Mouse (Mus musculus) forebrain, embryonic 16.5 days (tissue): Measurements from ENCODE around the gene Rps6ka6. TPM values are rescaled to one million over a fixed set of nuclear protein-coding genes. Genes with fewer than 3 reads are reported as not detected.

ENCODE experiments used
- ATAC-seq: fragments of 200-750 bp; cut with Nextera tagmentation; 2 replicates; pipeline ENCODE4 v1.8.0; 2017; ENCODE audit warnings: mild to moderate bottlenecking, moderate library complexity
- H3K27ac ChIP-seq: fragments of 300-500 bp; sonication (generic); 2 replicates; pipeline ENCODE4 v1.5.1; 2014; ENCODE audit warnings: low read length, control low read depth
- H3K27me3 ChIP-seq: fragments of 300-500 bp; sonication (generic); replicated peaks from 2 replicates; pipeline ENCODE4 v1.6.1; 2014; ENCODE audit warnings: low read length; ENCODE audit not compliant: control insufficient read depth, insufficient read depth
- H3K36me3 ChIP-seq: fragments of 300-500 bp; sonication (generic); 2 replicates; pipeline ENCODE4 v1.6.1; 2014; ENCODE audit not compliant: control insufficient read depth, insufficient read depth
- H3K4me1 ChIP-seq: fragments of 300-500 bp; sonication (generic); replicated peaks from 2 replicates; pipeline ENCODE4 v1.6.1; 2014; ENCODE audit warnings: low read length; ENCODE audit not compliant: control insufficient read depth, insufficient read depth
- H3K4me2 ChIP-seq: fragments of 300-500 bp; sonication (generic); 2 replicates; pipeline ENCODE4 v1.6.1; 2014; ENCODE audit warnings: mild to moderate bottlenecking, low read length, control low read depth
- H3K4me3 ChIP-seq: fragments of 300-500 bp; sonication (generic); replicated peaks from 2 replicates; pipeline ENCODE4 v1.5.1; 2014; ENCODE audit warnings: mild to moderate bottlenecking, low read length, control low read depth
- H3K9ac ChIP-seq: fragments of 300-500 bp; sonication (generic); replicated peaks from 2 replicates; pipeline ENCODE4 v1.6.1; 2014; ENCODE audit warnings: low read depth, low read length, control low read depth
- H3K9me3 ChIP-seq: fragments of 300-500 bp; sonication (generic); 2 replicates; pipeline ENCODE4 v1.6.1; 2016; ENCODE audit warnings: low read length; ENCODE audit not compliant: control insufficient read depth
- WGBS: fragments of 180-500 bp; shearing (Covaris S2); extraction: QIAGEN DNeasy Blood & Tissue Kit; methylation state at CpG from one replicate; pipeline ENCODE4 v1.1.7; 2014; 5-methylcytosine and 5-hydroxymethylcytosine counted together
- polyA plus RNA-seq: library from polyadenylated mRNA; unstranded; fragments of >200 nt; fragmentation: Nextera tagmentation; extraction: Ambion mirVana; gene quantifications from 2 replicates; pipeline ENCODE4 v1.2.1, GENCODE M21; 2015

Gene Rps6ka6
- polyA plus RNA-seq, 1 experiment from 2014 or later = 32.4 TPM

DNA sequence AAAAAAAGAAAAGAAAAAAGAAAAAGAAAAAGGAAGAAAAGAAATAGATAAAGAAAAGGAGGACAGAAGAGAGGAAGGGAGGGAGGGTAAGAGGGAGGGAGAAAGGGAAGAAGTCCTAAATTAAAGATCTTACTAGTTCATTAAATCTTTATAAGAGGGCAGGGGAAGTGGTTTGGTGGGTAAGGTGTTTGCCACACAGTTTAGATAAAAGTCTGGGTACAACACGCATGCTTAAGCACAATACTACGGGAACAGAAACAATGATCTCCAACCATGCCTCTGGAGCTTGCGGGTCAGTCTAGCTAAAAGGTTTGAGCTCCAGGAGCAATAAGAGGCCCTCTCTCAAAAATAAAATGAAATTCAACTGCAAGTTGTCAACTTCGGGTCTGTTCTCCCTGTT, 123.0 kb downstream of the Rps6ka6 start:
- Histone ChIP-seq H3K9ac (no peak overlapping the region), H3K27ac (no peak overlapping the region), H3K36me3 (no peaks in the 10 kb centered on the region), H3K4me3 (no peak overlapping the region), H3K9me3 (no peaks in the 10 kb centered on the region), H3K4me2 (no peak overlapping the region), H3K4me1 (no peaks in the 10 kb centered on the region), H3K27me3 (no peaks in the 10 kb centered on the region)
- 82% methylated on average over 4 of the region's 4 CpGs for WGBS
- no peak for ATAC-seq

DNA sequence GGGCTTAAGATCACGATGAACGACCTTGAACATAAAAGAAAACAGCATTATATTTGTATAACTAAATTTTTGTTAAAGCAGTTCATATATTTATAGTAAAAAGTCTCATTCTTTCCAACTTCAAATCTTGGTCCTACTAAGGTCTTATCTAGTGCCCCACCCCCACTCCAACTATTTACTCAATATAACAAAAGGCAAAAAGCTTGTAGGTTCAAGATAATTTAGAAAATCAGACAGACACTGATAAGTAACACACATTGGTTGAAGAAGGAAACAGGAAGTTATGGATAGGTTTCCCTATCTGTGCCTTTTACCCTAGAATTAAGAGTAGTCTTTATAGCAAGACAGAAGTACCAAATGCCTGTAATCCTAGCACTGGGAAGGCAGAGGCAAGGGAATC, 132.9 kb downstream of the Rps6ka6 start:
- H3K9ac ChIP-seq = no peak overlapping the region
- H3K4me3 ChIP-seq = no peak overlapping the region
- no peaks in the 10 kb centered on the region for H3K27me3 ChIP-seq
- ATAC-seq = no peak
- no peaks in the 10 kb centered on the region for H3K36me3 ChIP-seq
- H3K4me2 ChIP-seq = no peak overlapping the region
- no peaks in the 10 kb centered on the region for H3K9me3 ChIP-seq
- 93% methylated on average over 2 of the region's 2 CpGs for WGBS
- no peak overlapping the region for H3K27ac ChIP-seq
- no peaks in the 10 kb centered on the region for H3K4me1 ChIP-seq

DNA sequence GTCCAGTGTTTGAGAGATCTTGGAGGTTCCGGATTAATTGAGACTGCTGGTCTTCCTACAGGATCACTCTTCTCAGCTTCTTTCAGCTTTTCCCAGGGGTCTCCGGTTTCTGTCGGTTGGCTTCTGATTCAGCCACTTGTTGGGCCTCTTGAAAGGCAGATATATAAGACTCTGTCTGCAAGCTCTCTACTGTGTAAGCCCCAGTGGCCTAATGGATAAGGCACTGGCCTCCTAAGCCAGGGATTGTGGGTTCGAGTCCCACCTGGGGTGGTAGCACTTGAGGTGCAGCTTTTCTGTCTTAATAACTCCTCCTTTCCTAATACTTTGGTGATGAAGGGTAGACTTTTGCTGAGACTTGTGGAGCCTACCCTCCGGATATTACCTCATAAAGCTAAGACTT, 160.7 kb downstream of the Rps6ka6 start:
- Histone ChIP-seq H3K9ac (no peak overlapping the region), H3K27me3 (no peaks in the 10 kb centered on the region)
- 87% methylated on average over 5 of the region's 5 CpGs for WGBS

DNA sequence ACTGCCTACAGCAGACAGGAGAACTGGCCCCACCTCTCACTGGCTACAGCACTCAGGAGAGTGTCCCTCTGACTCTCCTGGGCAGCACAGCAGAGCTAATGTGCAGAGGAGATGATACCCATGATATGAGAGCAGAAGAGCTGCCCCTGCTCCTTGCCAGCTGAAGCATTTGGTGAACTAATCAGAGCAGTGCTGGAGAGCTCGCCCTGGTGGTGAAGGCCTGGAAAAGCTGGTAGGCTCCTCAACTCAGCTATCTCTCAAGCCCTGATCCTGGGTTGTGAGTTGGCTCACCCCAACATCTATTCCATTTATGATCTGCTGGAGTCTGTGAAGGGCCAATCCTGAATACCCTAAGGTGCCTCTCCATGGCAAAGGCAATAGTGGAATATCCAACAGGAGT, 163.6 kb downstream of the Rps6ka6 start:
- H3K4me1 ChIP-seq = no peaks in the 10 kb centered on the region
- no peak overlapping the region for H3K27ac ChIP-seq
- no peak overlapping the region for H3K9ac ChIP-seq
- no peaks in the 10 kb centered on the region for H3K9me3 ChIP-seq
- WGBS = 47% methylated on average over 1 of the region's 1 CpGs
- no peak overlapping the region for H3K4me2 ChIP-seq
- no peak for ATAC-seq
- H3K36me3 ChIP-seq = no peaks in the 10 kb centered on the region
- no peaks in the 10 kb centered on the region for H3K27me3 ChIP-seq
- H3K4me3 ChIP-seq = no peak overlapping the region

More for the DNA sequence above, 160.7 kb downstream of the Rps6ka6 start:
- no peaks in the 10 kb centered on the region for H3K36me3 ChIP-seq
- no peak overlapping the region for H3K27ac ChIP-seq
- no peak for ATAC-seq
- H3K4me3 ChIP-seq = no peak overlapping the region
- H3K4me2 ChIP-seq = no peak overlapping the region
- no peaks in the 10 kb centered on the region for H3K4me1 ChIP-seq
- H3K9me3 ChIP-seq = no peaks in the 10 kb centered on the region

Other genes starting within 250 kb of the Rps6ka6 start
- 1.5 and 1.7 TPM in 2 replicates for gene Hdx, start 159.1 kb upstream of the Rps6ka6 start, polyA plus RNA-seq